Mouse (Mus musculus) intestine, embryonic 14.5 days (tissue): ENCODE measurements around the gene Cldn14. TPM values are rescaled to one million over a fixed set of nuclear protein-coding genes. Genes with fewer than 3 reads are reported as not detected.

Experiments
- ATAC-seq: fragments of 200-750 bp; cut with Nextera tagmentation; replicated peaks from 2 replicates; pipeline ENCODE4 v1.8.0; 2017; ENCODE audit warnings: low read depth, moderate number of reproducible peaks, moderate TSS enrichment, moderate library complexity; ENCODE audit not compliant: low FRiP score, low TSS enrichment
- DNase-seq: peaks from one replicate; pipeline ENCODE4 v3.0.0-alpha.2; 2018; ENCODE audit warnings: low spot score
- H3K27ac ChIP-seq: fragments of 300-500 bp; sonication (generic); 2 replicates; pipeline ENCODE4 v1.5.1; 2014; ENCODE audit warnings: low read depth, mild to moderate bottlenecking, control low read depth
- H3K27me3 ChIP-seq: fragments of 300-500 bp; sonication (generic); replicated peaks from 2 replicates; pipeline ENCODE4 v1.6.1; 2014; ENCODE audit warnings: low read length, control low read depth; ENCODE audit not compliant: control insufficient read depth, insufficient read depth
- H3K36me3 ChIP-seq: fragments of 300-500 bp; sonication (generic); 2 replicates; pipeline ENCODE4 v1.6.1; 2014; ENCODE audit warnings: low read length, control low read depth; ENCODE audit not compliant: control insufficient read depth, insufficient read depth
- H3K4me1 ChIP-seq: fragments of 300-500 bp; sonication (generic); replicated peaks from 2 replicates; pipeline ENCODE4 v1.6.1; 2014; ENCODE audit warnings: low read length, control low read depth, mixed read lengths; ENCODE audit not compliant: control insufficient read depth, insufficient read depth
- H3K4me2 ChIP-seq: fragments of 300-500 bp; sonication (generic); 2 replicates; pipeline ENCODE4 v1.6.1; 2014; ENCODE audit warnings: low read length
- H3K4me3 ChIP-seq: fragments of 300-500 bp; sonication (generic); 2 replicates; pipeline ENCODE4 v1.5.1; 2014; ENCODE audit warnings: low read depth, low read length, control low read depth, mixed read lengths
- H3K9ac ChIP-seq: fragments of 300-500 bp; sonication (generic); 2 replicates; pipeline ENCODE4 v1.6.1; 2014; ENCODE audit warnings: mild to moderate bottlenecking, low read length
- H3K9me3 ChIP-seq: fragments of 300-500 bp; sonication (generic); 2 replicates; pipeline ENCODE4 v1.6.1; 2016; ENCODE audit warnings: low read length, control low read depth; ENCODE audit not compliant: control insufficient read depth
- WGBS: fragments of 180-500 bp; shearing (Covaris S2); extraction: QIAGEN DNeasy Blood & Tissue Kit; methylation state at CpG from one replicate; pipeline ENCODE4 v1.1.7; 2014; 5-methylcytosine and 5-hydroxymethylcytosine counted together
- polyA plus RNA-seq: library from polyadenylated mRNA; unstranded; fragments of >200 nt; fragmentation: Nextera tagmentation; extraction: Ambion mirVana; gene quantifications from 2 replicates; pipeline ENCODE4 v1.2.1, GENCODE M21; 2014

Cldn14 gene
- polyA plus RNA-seq, 1 experiment from 2014 or later: 0.14 TPM

DNA sequence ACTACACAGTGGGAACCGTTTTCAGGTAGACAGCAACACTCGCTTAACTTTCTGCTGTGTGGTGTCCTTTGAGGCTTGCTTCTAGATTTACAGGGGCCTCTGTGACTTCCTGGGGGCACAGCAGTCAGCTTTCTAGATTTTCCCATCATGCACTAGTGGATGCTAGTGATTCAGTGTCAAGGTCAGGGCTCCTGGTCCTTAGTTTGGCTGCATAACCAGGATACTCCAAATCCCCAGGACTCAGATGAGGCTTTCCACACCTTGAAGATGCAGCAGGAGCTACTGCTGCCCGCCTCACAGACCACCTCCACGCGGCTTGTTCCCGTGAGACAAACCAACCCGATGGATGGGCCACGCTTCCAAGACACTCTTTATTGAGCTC is 90.0 kb downstream of the Cldn14 start:
- no peak overlapping the region for H3K4me3 ChIP-seq
- no peaks in the 10 kb centered on the region for H3K27me3 ChIP-seq
- ATAC-seq (no peak), DNase-seq (peak; percentile 62)
- 0 out of 2 replicates have a peak, but pooled peaks cover 3% of the 10 kb centered on the region for H3K4me1 ChIP-seq
- H3K9me3 ChIP-seq: no peaks in the 10 kb centered on the region
- 61% methylated on average over 8 of the region's 8 CpGs for WGBS
- no peak overlapping the region for H3K27ac ChIP-seq
- no peaks in the 10 kb centered on the region for H3K36me3 ChIP-seq
- H3K4me2 ChIP-seq: peak overlapping the region; percentile 33; the same call in 1 of the 2 replicates
- H3K9ac ChIP-seq: no peak overlapping the region

DNA sequence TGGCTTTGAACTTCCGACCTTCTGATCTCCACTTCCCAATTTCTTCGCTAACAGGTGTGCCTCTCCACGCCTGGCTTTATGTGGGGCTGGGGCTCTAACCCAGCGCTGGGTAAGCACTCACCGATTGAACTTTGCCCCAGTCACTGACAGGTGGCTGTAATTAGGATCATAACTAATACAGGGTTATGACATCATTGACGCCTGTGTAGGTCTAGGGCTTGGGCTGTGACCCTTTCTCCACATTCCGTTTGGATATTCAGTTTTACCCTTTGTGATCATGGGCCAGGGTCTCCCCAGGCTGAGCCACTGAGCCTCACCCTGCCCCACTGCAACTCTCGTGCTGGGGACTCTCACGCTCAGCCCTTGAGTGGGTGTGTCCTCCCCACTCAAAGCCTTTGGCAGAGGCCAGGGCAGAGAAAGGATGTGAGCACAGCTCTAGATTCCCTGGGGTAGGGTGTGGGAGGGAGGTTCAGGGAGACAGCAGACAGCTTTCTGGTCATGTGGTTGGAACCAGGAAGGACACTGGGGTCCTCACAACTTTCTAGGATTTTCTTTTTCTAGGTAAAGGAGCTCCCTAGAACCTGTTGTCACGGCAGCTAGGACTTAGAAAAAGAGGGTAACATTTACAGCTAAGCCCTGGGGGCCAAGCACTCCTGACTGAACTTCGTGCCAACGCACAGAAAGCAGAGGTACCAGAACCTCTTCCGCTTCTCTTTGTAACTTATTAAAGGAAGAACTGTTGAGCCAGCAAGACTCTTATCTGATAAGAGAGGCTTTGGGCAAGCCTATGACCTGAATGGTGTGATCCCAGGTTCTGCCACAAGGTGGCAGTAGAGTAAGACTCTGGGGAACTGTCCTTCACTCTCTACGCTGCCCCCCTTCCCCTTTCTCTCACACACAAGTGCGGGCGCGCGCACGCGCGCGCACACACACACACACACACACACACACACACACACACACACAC is 90.6 kb downstream of the Cldn14 start:
- ATAC-seq (peak; percentile 80), DNase-seq (peak; percentile 97)
- WGBS: 28% methylated on average over 22 of the region's 22 CpGs
- H3K4me2 ChIP-seq: peak overlapping the region; percentile 33; the same call in 1 of the 2 replicates
- H3K27ac ChIP-seq: peak overlapping the region; percentile 78
- H3K9me3 ChIP-seq: no peaks in the 10 kb centered on the region
- no peaks in the 10 kb centered on the region for H3K36me3 ChIP-seq
- H3K4me1 ChIP-seq: 0 out of 2 replicates have a peak, but pooled peaks cover 3% of the 10 kb centered on the region
- no peak overlapping the region for H3K9ac ChIP-seq
- no peak overlapping the region for H3K4me3 ChIP-seq
- H3K27me3 ChIP-seq: no peaks in the 10 kb centered on the region

DNA sequence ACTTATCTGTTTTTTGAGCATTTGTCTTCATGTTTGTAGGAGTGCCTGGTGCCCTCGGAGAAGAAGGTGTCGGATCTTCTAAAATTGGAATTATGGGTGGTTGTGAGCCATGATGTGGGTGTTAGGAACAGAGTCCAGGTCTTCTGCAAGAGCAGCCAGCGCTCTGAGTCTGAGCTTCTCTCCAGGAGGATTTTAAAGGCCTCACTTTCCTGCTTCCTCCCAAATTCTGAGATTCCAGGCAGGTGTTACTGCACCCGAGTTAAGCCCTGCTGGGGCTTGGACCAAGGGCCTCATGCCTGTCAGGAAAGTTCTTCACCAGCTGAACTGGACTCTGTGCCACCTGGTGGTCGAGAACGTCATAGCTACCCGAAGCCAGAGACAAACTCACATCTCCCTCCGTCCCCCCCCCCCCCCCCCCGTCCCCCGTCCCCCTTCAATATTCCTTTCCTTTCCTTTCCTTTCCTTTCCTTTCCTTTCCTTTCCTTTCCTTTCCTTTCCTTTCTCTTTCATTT is 93.2 kb downstream of the Cldn14 start:
- H3K27me3 ChIP-seq: no peaks in the 10 kb centered on the region
- H3K4me1 ChIP-seq: peaks cover 11% of the 10 kb centered on the region; the same call in 1 of the 2 replicates
- no peak for DNase-seq
- H3K27ac ChIP-seq: no peak overlapping the region
- H3K4me2 ChIP-seq: no peak overlapping the region
- H3K36me3 ChIP-seq: no peaks in the 10 kb centered on the region
- no peak overlapping the region for H3K9ac ChIP-seq
- H3K4me3 ChIP-seq: no peak overlapping the region
- no peaks in the 10 kb centered on the region for H3K9me3 ChIP-seq
- WGBS: 35% methylated on average over 8 of the region's 10 CpGs
- ATAC-seq: no peak

DNA sequence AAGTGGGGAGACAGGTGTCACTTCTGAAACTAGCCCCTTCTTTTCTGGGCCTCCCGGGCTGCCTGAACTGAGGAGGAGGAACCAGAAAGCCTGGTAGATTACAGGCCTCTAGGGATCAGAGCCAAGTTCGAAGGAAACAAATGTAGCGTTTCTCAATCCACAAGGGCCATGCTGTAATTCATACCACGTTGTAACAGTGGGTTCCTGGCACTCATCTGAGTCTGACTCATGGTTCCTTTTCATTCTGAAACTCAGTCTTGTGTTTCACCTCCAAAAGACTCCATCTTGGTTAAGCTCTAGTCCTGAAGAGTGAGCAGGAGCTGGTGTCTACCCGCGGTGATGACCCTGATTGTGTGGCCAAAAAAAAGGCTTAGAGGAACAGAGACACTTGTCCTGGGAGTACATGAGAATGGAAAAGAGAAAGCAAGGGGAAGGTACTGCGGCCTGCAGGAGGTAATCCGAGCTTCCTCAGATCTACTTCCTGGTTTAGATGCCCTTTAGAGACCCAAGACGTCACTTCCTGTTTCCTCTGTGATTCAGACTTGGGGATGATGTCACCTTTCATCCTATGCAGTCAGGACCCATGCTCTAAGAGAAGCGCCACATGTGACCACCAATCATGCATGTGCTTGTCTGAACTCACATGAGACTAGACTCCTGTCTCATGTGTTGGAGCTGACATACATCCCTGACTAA is 94.6 kb downstream of the Cldn14 start:
- 75% methylated on average over 10 of the region's 10 CpGs for WGBS

DNA sequence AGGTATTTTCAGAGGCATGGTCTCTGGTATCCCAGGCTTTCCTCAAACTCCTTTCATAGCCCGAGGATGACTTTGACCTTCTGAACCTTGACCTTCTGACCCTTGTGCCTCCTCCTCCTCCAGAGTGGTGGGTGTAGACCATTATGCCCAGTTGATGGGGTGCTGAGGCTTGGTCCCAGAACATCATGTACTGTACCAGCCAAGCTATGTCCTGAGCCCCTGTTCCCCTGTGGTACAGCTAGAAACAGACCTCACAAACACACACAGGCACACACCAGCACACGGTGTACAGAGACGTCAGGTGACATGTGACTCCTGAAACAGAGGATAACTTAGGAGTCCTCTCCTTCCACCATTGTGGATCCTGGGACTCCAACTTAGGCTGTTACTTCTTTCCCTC is 95.8 kb downstream of the Cldn14 start:
- no peaks in the 10 kb centered on the region for H3K9me3 ChIP-seq
- no peaks in the 10 kb centered on the region for H3K27me3 ChIP-seq
- DNase-seq (no peak), ATAC-seq (no peak)
- H3K4me3 ChIP-seq: no peak overlapping the region
- H3K4me2 ChIP-seq: no peak overlapping the region
- peaks cover 9% of the 10 kb centered on the region; the same call in 1 of the 2 replicates for H3K4me1 ChIP-seq
- H3K27ac ChIP-seq: no peak overlapping the region
- no peak overlapping the region for H3K9ac ChIP-seq
- no peaks in the 10 kb centered on the region for H3K36me3 ChIP-seq
- WGBS: 53% methylated on average over 3 of the region's 3 CpGs

More for the DNA sequence above, 94.6 kb downstream of the Cldn14 start:
- no peaks in the 10 kb centered on the region for H3K9me3 ChIP-seq
- H3K4me3 ChIP-seq: no peak overlapping the region
- ATAC-seq (no peak), DNase-seq (no peak)
- H3K4me1 ChIP-seq: peaks cover 11% of the 10 kb centered on the region; the same call in 1 of the 2 replicates
- no peak overlapping the region for H3K27ac ChIP-seq
- H3K27me3 ChIP-seq: no peaks in the 10 kb centered on the region
- no peak overlapping the region for H3K9ac ChIP-seq
- no peaks in the 10 kb centered on the region for H3K36me3 ChIP-seq
- no peak overlapping the region for H3K4me2 ChIP-seq

DNA sequence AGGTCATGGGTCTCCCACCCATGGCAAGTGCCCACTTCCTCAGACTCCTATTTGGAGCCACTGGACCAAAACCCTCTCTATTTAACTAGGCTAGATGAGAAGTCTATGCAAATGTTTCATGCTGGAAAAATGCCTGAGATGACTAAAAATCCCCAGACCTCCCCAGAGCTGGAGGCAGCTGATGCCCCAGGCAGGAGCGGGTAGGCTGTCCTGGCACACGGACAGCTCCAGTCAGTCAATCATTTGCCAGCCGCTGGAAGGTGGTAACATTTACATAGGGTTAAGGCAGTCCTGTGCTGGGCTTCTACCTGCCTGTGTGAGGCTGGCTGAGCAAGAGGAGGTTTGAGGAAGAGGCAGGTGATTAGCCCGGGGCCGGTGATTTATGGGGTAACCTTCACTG is 96.5 kb downstream of the Cldn14 start:
- no peak for ATAC-seq
- whole genome bisulfite sequencing: 34% methylated on average over 5 of the region's 5 CpGs
- H3K36me3 ChIP-seq: no peaks in the 10 kb centered on the region
- no peaks in the 10 kb centered on the region for H3K27me3 ChIP-seq
- H3K4me2 ChIP-seq: no peak overlapping the region
- no peak for DNase-seq
- no peak overlapping the region for H3K4me3 ChIP-seq
- no peaks in the 10 kb centered on the region for H3K9me3 ChIP-seq
- H3K9ac ChIP-seq: no peak overlapping the region
- H3K27ac ChIP-seq: no peak overlapping the region
- peaks cover 8% of the 10 kb centered on the region; the same call in 1 of the 2 replicates for H3K4me1 ChIP-seq

DNA sequence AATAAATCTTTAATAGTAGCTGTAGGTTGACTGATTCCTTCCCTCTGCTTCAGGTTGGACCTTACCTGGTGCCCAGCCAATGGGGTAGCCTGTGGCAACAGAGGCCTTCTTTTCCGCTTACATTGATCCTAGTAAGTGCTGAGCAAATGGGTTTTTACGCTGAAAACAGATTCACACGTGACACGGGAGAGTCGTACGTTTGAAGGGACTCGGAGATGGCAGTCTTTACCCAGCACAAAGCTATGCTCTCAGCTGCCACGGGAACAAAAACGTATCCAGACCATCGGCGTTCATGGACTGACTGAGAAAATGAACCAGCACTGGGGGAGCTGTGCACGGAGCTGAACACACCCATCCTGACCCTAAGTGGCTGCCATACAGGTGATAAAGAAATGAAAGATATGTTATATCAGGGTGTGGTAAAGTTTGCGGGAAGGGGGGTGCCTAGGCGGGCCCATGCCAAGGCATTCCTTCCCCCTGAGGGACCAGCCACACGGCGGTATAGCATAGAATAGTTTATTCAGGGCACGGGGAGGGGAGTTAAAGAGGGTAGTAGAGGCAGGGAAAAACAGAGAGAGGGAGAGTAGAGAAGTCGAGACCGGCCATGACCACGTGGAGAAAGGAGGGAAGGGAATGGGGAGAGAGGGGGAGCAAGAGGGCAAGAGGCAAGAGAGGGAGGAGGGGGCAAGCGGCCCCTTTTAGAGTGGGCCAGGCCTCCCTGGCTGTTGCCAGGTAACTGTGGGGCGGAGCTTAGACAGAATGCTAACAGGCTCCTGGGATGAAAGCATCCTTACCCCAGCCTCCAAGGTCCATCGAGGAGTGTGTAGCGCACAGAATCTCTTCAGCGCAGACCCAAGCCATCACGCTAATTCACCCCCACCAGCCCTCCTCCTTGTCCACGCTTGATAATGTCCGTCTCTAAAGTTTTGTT is 97.6 kb downstream of the Cldn14 start:
- WGBS: 62% methylated on average over 28 of the region's 28 CpGs
- ATAC-seq: peak; percentile 29; the same call in 1 of the 2 replicates

More for the DNA sequence above, 97.6 kb downstream of the Cldn14 start:
- Histone ChIP-seq H3K27ac (no peak overlapping the region), H3K4me1 (peaks cover 8% of the 10 kb centered on the region; the same call in 1 of the 2 replicates), H3K27me3 (no peaks in the 10 kb centered on the region), H3K9ac (no peak overlapping the region), H3K4me3 (no peak overlapping the region), H3K36me3 (0 out of 2 replicates have a peak, but pooled peaks cover 3% of the 10 kb centered on the region), H3K4me2 (no peak overlapping the region), H3K9me3 (no peaks in the 10 kb centered on the region)
- no peak for DNase-seq
